Mouse (Mus musculus) stomach, embryonic 14.5 days (tissue): ENCODE measurements at regions not wholly inside any gene's neighbourhood (a gene's known extent, or its start where the extent isn't known, plus 50 kb on each side); places are given as distances from the start of the nearest gene placed in this dataset.

ENCODE experiments used
- ATAC-seq: fragments of 200-750 bp; cut with Nextera tagmentation; 2 replicates; pipeline ENCODE4 v1.8.0; 2017; ENCODE audit warnings: low read depth, moderate TSS enrichment; ENCODE audit not compliant: insufficient number of reproducible peaks, insufficient read depth, low FRiP score
- H3K27ac ChIP-seq: fragments of 300-500 bp; sonication (generic); 2 replicates; pipeline ENCODE4 v1.5.1; 2014; ENCODE audit warnings: mild to moderate bottlenecking, low read length, moderate library complexity, mixed read lengths
- H3K27me3 ChIP-seq: fragments of 300-500 bp; sonication (generic); 2 replicates; pipeline ENCODE4 v1.6.1; 2014; ENCODE audit warnings: low read length, control low read depth, mixed read lengths; ENCODE audit not compliant: control insufficient read depth, insufficient read depth
- H3K36me3 ChIP-seq: fragments of 300-500 bp; sonication (generic); 2 replicates; pipeline ENCODE4 v1.6.1; 2014; ENCODE audit warnings: mild to moderate bottlenecking, control low read depth, low read length, moderate library complexity, mixed read lengths; ENCODE audit not compliant: control insufficient read depth, insufficient read depth
- H3K4me1 ChIP-seq: fragments of 300-500 bp; sonication (generic); 2 replicates; pipeline ENCODE4 v1.6.1; 2014; ENCODE audit warnings: low read length, control low read depth, mixed read lengths; ENCODE audit not compliant: control insufficient read depth, insufficient read depth
- H3K4me2 ChIP-seq: fragments of 300-500 bp; sonication (generic); replicated peaks from 2 replicates; pipeline ENCODE4 v1.6.1; 2014; ENCODE audit warnings: low read depth, low read length, control low read depth
- H3K4me3 ChIP-seq: fragments of 300-500 bp; sonication (generic); 2 replicates; pipeline ENCODE4 v1.5.1; 2014; ENCODE audit warnings: low read depth, low read length, control low read depth
- H3K9ac ChIP-seq: fragments of 300-500 bp; sonication (generic); replicated peaks from 2 replicates; pipeline ENCODE4 v1.6.1; 2014; ENCODE audit warnings: low read depth, mild to moderate bottlenecking, control low read depth, low read length, moderate library complexity, mixed read lengths
- H3K9me3 ChIP-seq: fragments of 300-500 bp; sonication (generic); 2 replicates; pipeline ENCODE4 v1.6.1; 2016; ENCODE audit warnings: low read depth, low read length, control low read depth; ENCODE audit not compliant: control insufficient read depth
- WGBS: fragments of 180-500 bp; shearing (Covaris S2); extraction: QIAGEN DNeasy Blood & Tissue Kit; methylation state at CpG from one replicate; pipeline ENCODE4 v1.1.7; 2014; 5-methylcytosine and 5-hydroxymethylcytosine counted together

DNA sequence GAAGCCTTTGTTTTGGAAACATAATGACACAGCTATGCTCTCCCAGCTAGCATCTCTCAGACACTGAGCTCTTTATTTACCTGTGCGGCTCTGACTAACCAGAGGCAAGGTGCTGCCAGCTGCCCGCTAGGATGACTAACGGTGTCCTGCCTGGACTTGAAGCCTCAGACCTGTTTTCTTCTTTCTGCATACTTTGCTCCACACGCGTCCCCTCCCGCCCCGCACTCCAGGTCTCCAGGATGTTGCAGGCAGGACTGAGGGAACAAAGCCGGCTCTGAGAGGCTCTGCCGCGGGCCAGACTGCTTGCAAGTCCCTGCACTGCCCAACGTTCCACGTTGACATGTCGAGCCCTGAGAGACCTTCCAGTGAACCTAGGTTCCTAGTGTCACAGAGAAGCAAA lies 106.2 kb upstream of the Efcab1 start:
- no peak overlapping the region for H3K9ac ChIP-seq
- 36% methylated on average over 13 of the region's 13 CpGs for WGBS

DNA sequence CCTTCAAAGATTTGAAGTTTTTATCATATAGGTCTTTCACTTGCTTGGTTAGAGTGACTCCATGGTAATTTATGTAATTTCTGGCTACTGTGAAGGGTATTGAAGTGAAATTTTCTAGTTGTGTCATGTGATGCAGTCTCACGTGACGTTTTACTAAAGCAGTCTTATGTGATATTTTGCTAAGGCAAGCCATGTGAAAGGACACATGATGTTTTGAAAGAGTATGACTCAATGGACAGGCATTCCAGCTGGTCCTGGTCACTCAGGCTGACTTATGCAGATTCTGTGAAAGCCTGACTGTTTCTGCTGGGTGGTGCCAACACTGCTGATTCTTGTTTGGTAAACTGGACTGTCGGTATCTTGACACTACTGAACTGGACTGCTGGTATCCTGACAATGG lies 79.4 kb upstream of the Efcab1 start:
- Histone ChIP-seq H3K27ac (no peak overlapping the region), H3K9me3 (no peaks in the 10 kb centered on the region), H3K4me3 (no peak overlapping the region), H3K36me3 (no peaks in the 10 kb centered on the region), H3K4me2 (no peak overlapping the region), H3K27me3 (no peaks in the 10 kb centered on the region), H3K9ac (no peak overlapping the region), H3K4me1 (no peaks in the 10 kb centered on the region)
- WGBS: 79% methylated on average over 3 of the region's 3 CpGs
- ATAC-seq: no peak

More for the DNA sequence above, 106.2 kb upstream of the Efcab1 start:
- Histone ChIP-seq H3K27ac (no peak overlapping the region), H3K36me3 (no peaks in the 10 kb centered on the region), H3K4me2 (no peak overlapping the region), H3K27me3 (no peaks in the 10 kb centered on the region), H3K4me3 (no peak overlapping the region), H3K9me3 (no peaks in the 10 kb centered on the region), H3K4me1 (peaks cover 3% of the 10 kb centered on the region; the same call in 1 of the 2 replicates)
- peak; percentile 58; the same call in 1 of the 2 replicates for ATAC-seq

DNA sequence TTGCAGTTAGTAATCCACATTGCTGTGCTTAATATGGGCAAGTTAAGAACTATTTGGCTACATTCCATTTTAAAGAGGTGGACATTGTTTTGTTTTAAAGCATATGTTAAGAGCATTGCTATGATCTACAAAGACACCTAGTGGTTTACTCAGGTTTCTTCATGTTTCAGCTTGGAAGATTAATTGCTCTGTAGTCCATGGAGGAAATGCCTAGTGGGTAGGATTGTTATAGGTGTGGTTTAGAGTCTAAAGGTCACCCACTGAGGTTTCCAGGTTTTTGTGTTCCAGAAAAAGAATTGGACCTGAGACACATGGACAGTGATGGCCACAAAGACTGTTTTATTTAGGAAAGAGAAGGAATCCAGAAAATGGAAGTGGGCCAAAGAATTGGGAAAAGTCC lies 65.6 kb upstream of the Efcab1 start:
- no peak overlapping the region for H3K27ac ChIP-seq
- no peak overlapping the region for H3K4me3 ChIP-seq
- no peaks in the 10 kb centered on the region for H3K36me3 ChIP-seq
- ATAC-seq: no peak
- no peaks in the 10 kb centered on the region for H3K9me3 ChIP-seq
- no peaks in the 10 kb centered on the region for H3K4me1 ChIP-seq
- H3K27me3 ChIP-seq: no peaks in the 10 kb centered on the region
- no peak overlapping the region for H3K9ac ChIP-seq
- H3K4me2 ChIP-seq: no peak overlapping the region
